Mouse (Mus musculus): ENCODE measurements around the gene Ptpn5.

DNA sequence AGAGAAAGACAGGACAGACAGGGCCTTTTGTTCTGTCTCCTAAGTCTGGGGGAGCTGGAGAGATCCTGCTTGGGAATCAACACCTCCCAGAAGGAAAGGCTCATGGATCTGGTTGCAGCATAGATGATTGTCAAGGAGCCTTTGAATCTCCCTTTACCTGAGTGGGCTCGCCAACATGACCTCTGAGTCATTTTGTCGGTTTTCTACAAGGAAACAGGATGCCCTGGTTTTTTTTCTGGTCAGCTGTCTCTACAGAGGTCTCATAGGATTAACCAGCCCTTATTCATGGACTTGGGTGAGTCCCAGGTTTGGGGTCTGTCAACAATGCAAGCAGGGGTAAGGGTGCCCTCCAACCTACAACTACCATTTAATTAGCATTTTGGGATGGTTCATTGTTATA is 30.5 kb downstream of the Ptpn5 start:
- no peak for TF ChIP-seq POLR2A (IDR thresholded peaks at IDR 0.05; ENCODE audit: borderline replicate concordance, insufficient read depth, low read length)
- TF ChIP-seq CTCF (IDR thresholded peaks at IDR 0.05; ENCODE audit: borderline replicate concordance, insufficient read depth, low read depth, low read length) = no peak

All from cerebellum, adult 2 months (tissue).